Mouse (Mus musculus) G1E (cell line): ENCODE results near the gene Daam2.

Source experiments
- CTCF ChIP-seq: IDR thresholded peaks from 2 replicates; pipeline ENCODE4 v1.5.1; 2012; ENCODE audit warnings: low read depth, low read length, inconsistent platforms, mixed read lengths
- GATA1 ChIP-seq: IDR thresholded peaks from 2 replicates; pipeline ENCODE4 v1.6.1; 2012; ENCODE audit warnings: borderline replicate concordance, low read length, inconsistent platforms, mixed read lengths
- POLR2AphosphoS5 ChIP-seq: IDR thresholded peaks from 2 replicates; pipeline ENCODE4 v1.6.1; 2012; ENCODE audit warnings: low read depth, low read length, inconsistent platforms; ENCODE audit not compliant: insufficient replicate concordance
- TAL1 ChIP-seq: conservative IDR thresholded peaks from 2 replicates; pipeline ENCODE4 v1.6.1; 2012; ENCODE audit warnings: low read depth, low read length, inconsistent platforms, mixed read lengths

DNA sequence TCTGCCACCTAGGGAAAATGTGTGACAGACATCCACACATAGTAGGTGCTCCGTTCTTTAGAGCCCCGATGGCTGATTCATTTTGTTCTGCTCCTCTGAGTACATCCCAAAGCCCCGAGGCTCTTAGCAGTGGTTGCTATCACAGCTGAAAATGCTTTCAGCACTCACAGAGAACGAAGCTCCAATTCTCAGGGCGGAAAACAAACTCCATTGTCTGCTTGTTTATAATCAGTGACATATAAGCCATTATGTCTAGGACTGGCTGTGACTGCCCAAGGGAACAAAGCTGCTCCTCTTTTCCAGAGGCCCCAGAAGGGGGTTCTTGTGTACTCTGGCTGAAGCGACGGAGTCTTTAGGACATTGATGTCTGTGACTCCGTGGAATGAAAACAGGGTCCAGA, 25.9 kb upstream of the Daam2 start:
- TF ChIP-seq CTCF (no peak), GATA1 (no peak), POLR2AphosphoS5 (no peak), TAL1 (no peak)
